Mouse (Mus musculus) neural tube, embryonic 12.5 days (tissue): ENCODE results near the gene 0610010K14Rik. TPM values are rescaled to one million over a fixed set of nuclear protein-coding genes. Genes with fewer than 3 reads are reported as not detected.
A peak's percentile ranks its signal among the peaks of the same experiment; 100 is the strongest.

ENCODE experiments used
- ATAC-seq: fragments of 200-750 bp; cut with Nextera tagmentation; 2 replicates; pipeline ENCODE4 v1.8.0; 2017; ENCODE audit warnings: low read depth, mild to moderate bottlenecking, moderate TSS enrichment, moderate library complexity; ENCODE audit not compliant: low FRiP score
- H3K27ac ChIP-seq: fragments of 300-500 bp; sonication (generic); 2 replicates; pipeline ENCODE4 v1.5.1; 2016
- H3K27me3 ChIP-seq: fragments of 300-500 bp; sonication (generic); replicated peaks from 2 replicates; pipeline ENCODE4 v1.6.1; 2016; ENCODE audit warnings: mild to moderate bottlenecking
- H3K36me3 ChIP-seq: fragments of 300-500 bp; sonication (generic); 2 replicates; pipeline ENCODE4 v1.6.1; 2016; ENCODE audit warnings: mild to moderate bottlenecking
- H3K4me1 ChIP-seq: fragments of 300-500 bp; sonication (generic); 2 replicates; pipeline ENCODE4 v1.6.1; 2016
- H3K4me2 ChIP-seq: fragments of 300-500 bp; sonication (generic); replicated peaks from 2 replicates; pipeline ENCODE4 v1.6.1; 2016; ENCODE audit warnings: mild to moderate bottlenecking
- H3K4me3 ChIP-seq: fragments of 300-500 bp; sonication (generic); 2 replicates; pipeline ENCODE4 v1.5.1; 2016
- H3K9ac ChIP-seq: fragments of 300-500 bp; sonication (generic); 2 replicates; pipeline ENCODE4 v1.6.1; 2016; ENCODE audit warnings: mild to moderate bottlenecking
- H3K9me3 ChIP-seq: fragments of 300-500 bp; sonication (generic); 2 replicates; pipeline ENCODE4 v1.6.1; 2016; ENCODE audit warnings: mild to moderate bottlenecking
- WGBS: fragments of 180-500 bp; shearing (Covaris S2); methylation state at CpG from one replicate; pipeline ENCODE4 v1.1.7; 2016; 5-methylcytosine and 5-hydroxymethylcytosine counted together
- polyA plus RNA-seq: library from polyadenylated mRNA; unstranded; fragments of >200 nt; fragmentation: Nextera tagmentation; extraction: Ambion mirVana; gene quantifications from 2 replicates; pipeline ENCODE4 v1.2.1, GENCODE M21; 2016

0610010K14Rik gene
- polyA plus RNA-seq, 1 experiment from 2014 or later = 169 TPM

GRCm38 (mm10) chr11:70212423-70212822 lies 25.3 kb downstream of the 0610010K14Rik start, which contains the start of gene Slc16a11:
Gene Slc16a11, plus strand, starts transcription at chr11:70212752.
- H3K9ac ChIP-seq = no peak within 1 kb of the TSS; the same call in 1 of the 2 replicates
- peaks cover 23% of the 10 kb centered on the region for H3K4me1 ChIP-seq
- WGBS = 66% methylated on average over 6 of the region's 6 CpGs
- H3K9me3 ChIP-seq = no peaks in the 10 kb centered on the region
- H3K27ac ChIP-seq = no peak within 1 kb of the TSS
- peaks cover 11% of the 10 kb centered on the region for H3K36me3 ChIP-seq
- H3K4me3 ChIP-seq = no peak within 1 kb of the TSS; the same call in 1 of the 2 replicates
- peaks cover 55% of the 10 kb centered on the region for H3K27me3 ChIP-seq
- peak within 1 kb of the TSS; percentile 54; the same call in 1 of the 2 replicates for H3K4me2 ChIP-seq
- no peak for ATAC-seq

DNA sequence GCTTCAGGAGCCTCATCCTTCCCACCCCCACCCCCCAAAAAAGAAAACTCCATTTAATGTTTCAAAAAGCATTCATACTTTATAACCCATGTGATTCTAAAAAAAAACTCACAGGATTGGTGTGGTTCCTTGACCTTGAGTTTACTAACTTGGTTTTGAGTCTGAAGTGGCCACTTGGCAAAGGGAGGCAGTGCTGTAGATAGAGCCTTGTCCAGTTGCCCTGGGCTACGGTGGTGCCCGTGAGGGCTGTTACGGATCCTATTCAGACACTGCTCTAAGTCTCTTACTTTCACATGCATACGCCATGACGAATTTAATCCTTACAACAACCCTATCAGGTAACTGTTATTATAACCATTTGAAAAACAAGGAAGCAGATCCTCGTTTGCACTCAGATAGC lies 25.7 kb downstream of the 0610010K14Rik start:
- Histone ChIP-seq H3K9ac (no peak overlapping the region), H3K9me3 (no peaks in the 10 kb centered on the region), H3K4me3 (no peak overlapping the region), H3K4me1 (peaks cover 23% of the 10 kb centered on the region), H3K27me3 (peaks cover 50% of the 10 kb centered on the region), H3K4me2 (no peak overlapping the region), H3K27ac (no peak overlapping the region), H3K36me3 (peaks cover 6% of the 10 kb centered on the region; the same call in 1 of the 2 replicates)
- ATAC-seq = no peak
- 83% methylated on average over 6 of the region's 6 CpGs for WGBS

DNA sequence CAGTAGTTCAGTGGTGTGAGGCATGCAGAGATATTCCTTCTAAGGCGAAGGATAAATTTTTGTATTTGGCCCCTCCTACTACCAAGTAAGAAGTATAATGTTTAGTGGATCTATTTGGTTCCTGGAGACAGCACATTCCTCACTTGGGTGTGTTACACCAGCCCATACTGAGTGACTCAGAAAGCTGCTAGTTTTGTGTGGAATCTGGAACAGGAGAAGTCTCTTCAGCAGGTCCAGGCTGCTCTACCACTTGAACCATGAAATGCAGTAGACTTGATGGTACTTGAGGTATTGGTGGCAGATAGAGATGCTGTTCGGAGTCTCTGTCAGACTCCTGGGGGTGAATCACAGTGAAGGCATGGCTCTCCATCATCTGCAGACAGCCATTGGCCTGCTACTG lies 27.0 kb downstream of the 0610010K14Rik start:
- Histone ChIP-seq H3K9ac (no peak overlapping the region), H3K4me1 (peaks cover 22% of the 10 kb centered on the region), H3K27me3 (peaks cover 40% of the 10 kb centered on the region), H3K4me3 (no peak overlapping the region), H3K4me2 (no peak overlapping the region), H3K36me3 (0 out of 2 replicates have a peak, but pooled peaks cover under 1% of the 10 kb centered on the region), H3K27ac (no peak overlapping the region), H3K9me3 (no peaks in the 10 kb centered on the region)
- 94% methylated on average over 2 of the region's 2 CpGs for WGBS
- no peak for ATAC-seq

- no peak for ATAC-seq
- Histone ChIP-seq H3K4me1 (peaks cover 4% of the 10 kb centered on the region; the same call in 1 of the 2 replicates), H3K4me2 (no peak overlapping the region), H3K4me3 (no peak overlapping the region), H3K27ac (no peak overlapping the region), H3K9me3 (no peaks in the 10 kb centered on the region), H3K9ac (no peak overlapping the region), H3K36me3 (no peaks in the 10 kb centered on the region), H3K27me3 (peaks cover 22% of the 10 kb centered on the region)
- WGBS = 77% methylated on average over 5 of the region's 5 CpGs
Measured at GRCm38 (mm10) chr11:70208778-70209388, 28.8 kb downstream of the 0610010K14Rik start.

DNA sequence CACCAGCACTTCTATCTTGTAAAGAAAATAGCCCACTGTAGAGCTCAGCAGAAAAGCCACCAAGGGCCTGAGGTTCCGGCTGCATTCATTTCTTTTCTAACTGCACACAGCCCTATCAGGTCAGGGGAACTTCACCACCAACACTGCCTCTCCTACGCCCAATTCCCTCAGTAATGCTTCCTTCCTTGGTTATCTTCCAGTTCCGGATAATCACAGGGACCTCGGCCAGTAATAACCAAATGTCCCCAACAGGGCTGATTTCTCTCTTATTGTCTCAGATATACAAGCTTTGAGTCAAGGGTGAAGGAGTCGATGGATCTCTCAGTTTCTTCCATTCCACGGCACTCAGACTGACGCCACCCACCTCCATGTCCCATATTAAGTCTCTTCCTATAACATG lies 30.4 kb downstream of the 0610010K14Rik start:
- no peaks in the 10 kb centered on the region for H3K4me1 ChIP-seq
- H3K9me3 ChIP-seq = no peaks in the 10 kb centered on the region
- H3K9ac ChIP-seq = no peak overlapping the region
- ATAC-seq = no peak
- no peak overlapping the region for H3K4me3 ChIP-seq
- 89% methylated on average over 7 of the region's 7 CpGs for WGBS
- no peak overlapping the region for H3K4me2 ChIP-seq
- peaks cover 6% of the 10 kb centered on the region; the same call in 1 of the 2 replicates for H3K27me3 ChIP-seq
- H3K36me3 ChIP-seq = no peaks in the 10 kb centered on the region
- no peak overlapping the region for H3K27ac ChIP-seq

DNA sequence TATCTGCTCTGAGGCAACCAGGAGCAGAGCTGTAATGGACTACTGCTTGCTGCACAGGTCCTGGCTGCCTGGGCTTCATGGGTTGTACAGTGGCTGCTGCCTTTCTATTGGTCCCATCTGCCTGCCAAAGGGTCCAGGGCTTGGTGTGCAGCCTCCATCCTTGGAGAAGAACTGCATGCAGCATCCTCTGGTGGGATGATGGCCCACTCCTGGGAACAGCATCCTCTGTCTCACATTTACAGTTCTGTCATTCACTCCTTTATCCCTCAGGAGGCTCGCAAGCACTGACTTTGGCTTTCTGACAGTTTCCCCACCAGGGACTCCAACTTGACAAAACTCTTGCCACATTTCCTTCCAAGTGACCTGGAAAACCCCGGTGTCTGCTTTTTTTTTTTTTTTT lies 30.9 kb downstream of the 0610010K14Rik start:
- H3K9me3 ChIP-seq = no peaks in the 10 kb centered on the region
- no peak overlapping the region for H3K4me3 ChIP-seq
- H3K4me2 ChIP-seq = no peak overlapping the region
- ATAC-seq = no peak
- H3K4me1 ChIP-seq = no peaks in the 10 kb centered on the region
- no peaks in the 10 kb centered on the region for H3K36me3 ChIP-seq
- H3K27me3 ChIP-seq = 0 out of 2 replicates have a peak, but pooled peaks cover 2% of the 10 kb centered on the region
- 87% methylated on average over 2 of the region's 2 CpGs for WGBS
- H3K9ac ChIP-seq = no peak overlapping the region
- no peak overlapping the region for H3K27ac ChIP-seq

GRCm38 (mm10) chr11:70201691-70202090 lies 36.0 kb downstream of the 0610010K14Rik start:
- no peak overlapping the region for H3K4me3 ChIP-seq
- H3K27me3 ChIP-seq = 0 out of 2 replicates have a peak, but pooled peaks cover 2% of the 10 kb centered on the region
- ATAC-seq = no peak
- no peaks in the 10 kb centered on the region for H3K36me3 ChIP-seq
- 40% methylated on average over 5 of the region's 5 CpGs for WGBS
- H3K4me1 ChIP-seq = no peaks in the 10 kb centered on the region
- H3K27ac ChIP-seq = no peak overlapping the region
- no peak overlapping the region for H3K4me2 ChIP-seq
- no peaks in the 10 kb centered on the region for H3K9me3 ChIP-seq
- no peak overlapping the region for H3K9ac ChIP-seq

- Histone ChIP-seq H3K4me3 (no peak overlapping the region), H3K36me3 (no peaks in the 10 kb centered on the region), H3K27ac (no peak overlapping the region), H3K4me1 (no peaks in the 10 kb centered on the region), H3K4me2 (no peak overlapping the region), H3K9ac (no peak overlapping the region), H3K27me3 (no peaks in the 10 kb centered on the region), H3K9me3 (no peaks in the 10 kb centered on the region)
- no peak for ATAC-seq
- 87% methylated on average over 5 of the region's 5 CpGs for WGBS
Measured at GRCm38 (mm10) chr11:70200036-70200608, 37.6 kb downstream of the 0610010K14Rik start.

DNA sequence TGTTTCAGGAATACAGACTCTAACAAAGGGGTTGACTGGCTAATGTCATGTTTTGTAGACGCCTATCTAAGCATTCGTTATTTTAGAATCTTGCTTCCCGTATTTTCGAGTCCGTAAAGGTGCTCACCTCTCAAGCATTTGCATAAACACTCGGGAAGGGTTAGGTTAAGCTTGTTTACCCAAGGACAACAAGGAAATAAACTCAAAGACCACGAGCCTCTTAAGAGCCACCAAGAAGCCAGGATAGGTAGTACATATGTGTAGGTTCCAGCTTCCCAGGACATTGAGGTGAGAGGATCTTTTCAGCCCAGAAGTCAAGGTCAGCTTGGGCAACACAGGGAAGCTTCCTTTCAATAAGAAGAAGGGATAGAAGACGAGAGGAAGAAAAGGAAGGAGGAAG lies 38.6 kb downstream of the 0610010K14Rik start:
- H3K9me3 ChIP-seq = no peaks in the 10 kb centered on the region
- WGBS = 86% methylated on average over 8 of the region's 8 CpGs
- H3K27ac ChIP-seq = no peak overlapping the region
- H3K4me3 ChIP-seq = no peak overlapping the region
- no peaks in the 10 kb centered on the region for H3K36me3 ChIP-seq
- no peak overlapping the region for H3K9ac ChIP-seq
- no peaks in the 10 kb centered on the region for H3K27me3 ChIP-seq
- H3K4me2 ChIP-seq = no peak overlapping the region
- no peak for ATAC-seq
- H3K4me1 ChIP-seq = no peaks in the 10 kb centered on the region

DNA sequence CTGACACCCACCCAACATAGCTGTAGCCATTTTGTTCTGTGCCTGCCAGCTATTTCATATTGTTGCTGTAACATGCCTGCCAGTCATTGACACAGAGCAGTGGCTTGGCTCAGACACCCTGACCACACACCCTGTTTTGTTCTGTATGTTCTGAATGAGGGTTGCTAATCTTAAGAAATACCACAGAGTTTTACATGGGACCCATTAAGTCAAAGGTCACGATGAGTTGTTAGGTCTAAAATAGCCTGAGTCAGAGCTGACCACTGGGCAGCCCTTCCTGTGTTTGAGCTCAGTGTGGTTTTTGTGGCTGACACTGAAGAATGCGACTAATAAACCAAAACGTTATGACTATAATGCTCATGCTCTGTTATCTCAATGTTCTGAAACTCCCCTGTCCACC lies 39.4 kb downstream of the 0610010K14Rik start:
- Histone ChIP-seq H3K4me3 (no peak overlapping the region), H3K9me3 (no peaks in the 10 kb centered on the region), H3K27me3 (no peaks in the 10 kb centered on the region), H3K4me2 (no peak overlapping the region), H3K9ac (no peak overlapping the region), H3K27ac (no peak overlapping the region), H3K36me3 (no peaks in the 10 kb centered on the region), H3K4me1 (no peaks in the 10 kb centered on the region)
- ATAC-seq = no peak
- WGBS = 82% methylated on average over 3 of the region's 3 CpGs

GRCm38 (mm10) chr11:70193354-70194285 lies 44.1 kb downstream of the 0610010K14Rik start:
- Histone ChIP-seq H3K4me2 (no peak overlapping the region), H3K9ac (no peak overlapping the region), H3K36me3 (no peaks in the 10 kb centered on the region), H3K4me3 (no peak overlapping the region), H3K9me3 (no peaks in the 10 kb centered on the region), H3K27me3 (no peaks in the 10 kb centered on the region), H3K27ac (no peak overlapping the region), H3K4me1 (no peaks in the 10 kb centered on the region)
- 66% methylated on average over 11 of the region's 11 CpGs for WGBS
- no peak for ATAC-seq

- H3K4me2 ChIP-seq = no peak overlapping the region
- no peak overlapping the region for H3K27ac ChIP-seq
- WGBS = 82% methylated on average over 4 of the region's 4 CpGs
- no peak overlapping the region for H3K4me3 ChIP-seq
- H3K4me1 ChIP-seq = no peaks in the 10 kb centered on the region
- ATAC-seq = no peak
- no peaks in the 10 kb centered on the region for H3K36me3 ChIP-seq
- H3K27me3 ChIP-seq = no peaks in the 10 kb centered on the region
- H3K9ac ChIP-seq = no peak overlapping the region
- H3K9me3 ChIP-seq = no peaks in the 10 kb centered on the region
Measured at GRCm38 (mm10) chr11:70192157-70192556, 45.6 kb downstream of the 0610010K14Rik start.
